Mouse (Mus musculus) limb, embryonic 13.5 days (tissue): ENCODE data around the gene Jrkl. TPM values are rescaled to one million over a fixed set of nuclear protein-coding genes. Genes with fewer than 3 reads are reported as not detected.
A peak's percentile ranks its signal among the peaks of the same experiment; 100 is the strongest.

Experiments
- ATAC-seq: fragments of 200-750 bp; cut with Nextera tagmentation; 2 replicates; pipeline ENCODE4 v1.8.0; 2017; ENCODE audit warnings: low read depth, moderate number of reproducible peaks, moderate TSS enrichment; ENCODE audit not compliant: low FRiP score
- H3K27ac ChIP-seq: fragments of 300-500 bp; sonication (generic); 2 replicates; pipeline ENCODE4 v1.5.1; 2015; ENCODE audit warnings: inconsistent platforms, mild to moderate bottlenecking, moderate library complexity
- H3K27me3 ChIP-seq: fragments of 300-500 bp; sonication (generic); 2 replicates; pipeline ENCODE4 v1.6.1; 2015; ENCODE audit warnings: mild to moderate bottlenecking, inconsistent platforms
- H3K36me3 ChIP-seq: fragments of 300-500 bp; sonication (generic); 2 replicates; pipeline ENCODE4 v1.6.1; 2015; ENCODE audit warnings: inconsistent platforms, mild to moderate bottlenecking, moderate library complexity
- H3K4me1 ChIP-seq: fragments of 300-500 bp; sonication (generic); 2 replicates; pipeline ENCODE4 v1.6.1; 2015; ENCODE audit warnings: inconsistent platforms
- H3K4me2 ChIP-seq: fragments of 300-500 bp; sonication (generic); replicated peaks from 2 replicates; pipeline ENCODE4 v1.6.1; 2015; ENCODE audit warnings: inconsistent platforms, mild to moderate bottlenecking, moderate library complexity
- H3K4me3 ChIP-seq: fragments of 300-500 bp; sonication (generic); 2 replicates; pipeline ENCODE4 v1.5.1; 2015; ENCODE audit warnings: moderate library complexity, mild to moderate bottlenecking, inconsistent platforms
- H3K9ac ChIP-seq: fragments of 300-500 bp; sonication (generic); 2 replicates; pipeline ENCODE4 v1.6.1; 2015; ENCODE audit warnings: mild to moderate bottlenecking, inconsistent platforms
- H3K9me3 ChIP-seq: fragments of 300-500 bp; sonication (generic); 2 replicates; pipeline ENCODE4 v1.6.1; 2016; ENCODE audit warnings: inconsistent platforms
- WGBS: fragments of 180-500 bp; shearing (Covaris S2); methylation state at CpG from one replicate; pipeline ENCODE4 v1.1.7; 2015; 5-methylcytosine and 5-hydroxymethylcytosine counted together
- polyA plus RNA-seq: library from polyadenylated mRNA; unstranded; fragments of >200 nt; fragmentation: Nextera tagmentation; extraction: Ambion mirVana; gene quantifications from 2 replicates; pipeline ENCODE4 v1.2.1, GENCODE M21; 2015

Jrkl gene
- polyA plus RNA-seq, 1 experiment from 2014 or later: 10.3 TPM

DNA sequence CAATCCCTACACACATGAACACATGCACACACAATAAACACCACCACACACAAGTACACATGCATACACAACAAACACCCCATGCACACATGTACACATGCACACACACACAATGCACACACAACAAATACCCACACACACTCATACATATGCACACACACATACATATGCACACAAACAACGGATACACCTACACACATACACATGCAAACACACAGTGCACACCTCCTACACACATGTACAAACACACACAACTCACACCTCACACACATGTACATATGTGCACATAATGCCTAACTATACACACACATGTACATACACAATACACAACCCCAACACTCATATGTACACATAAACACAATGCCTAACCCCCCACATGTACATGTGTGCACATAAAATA is 19.8 kb downstream of the Jrkl start:
- WGBS: 83% methylated on average over 1 of the region's 1 CpGs

DNA sequence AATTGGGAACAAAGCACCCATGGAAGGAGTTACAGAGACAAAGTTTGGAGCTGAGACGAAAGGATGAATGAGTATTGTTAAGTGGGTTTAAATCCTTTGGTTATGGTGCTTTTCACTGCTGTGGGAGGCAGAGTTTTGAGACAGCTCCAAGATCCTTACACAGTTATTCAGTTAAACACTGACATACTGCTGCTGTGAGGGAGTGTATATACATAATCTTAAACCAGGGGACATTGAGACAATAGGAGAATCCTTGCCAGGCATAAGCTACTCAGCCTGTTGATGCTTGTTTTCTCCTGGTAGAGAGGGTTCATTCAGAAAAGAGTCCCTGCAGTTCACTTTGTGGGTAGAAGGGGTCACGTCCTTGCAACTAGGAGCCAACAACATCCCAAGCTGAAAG is 39.3 kb downstream of the Jrkl start:
- Histone ChIP-seq H3K27me3 (no peaks in the 10 kb centered on the region), H3K4me3 (no peak overlapping the region), H3K36me3 (no peaks in the 10 kb centered on the region), H3K27ac (no peak overlapping the region), H3K9me3 (no peaks in the 10 kb centered on the region), H3K9ac (no peak overlapping the region), H3K4me2 (no peak overlapping the region), H3K4me1 (no peaks in the 10 kb centered on the region)
- WGBS: 76% methylated on average over 2 of the region's 2 CpGs
- ATAC-seq: no peak

More for the DNA sequence above, 19.8 kb downstream of the Jrkl start:
- peaks cover 9% of the 10 kb centered on the region for H3K9me3 ChIP-seq
- no peak overlapping the region for H3K4me2 ChIP-seq
- no peak overlapping the region for H3K9ac ChIP-seq
- no peaks in the 10 kb centered on the region for H3K27me3 ChIP-seq
- H3K4me3 ChIP-seq: no peak overlapping the region
- no peaks in the 10 kb centered on the region for H3K36me3 ChIP-seq
- ATAC-seq: no peak
- peaks cover 5% of the 10 kb centered on the region for H3K4me1 ChIP-seq
- no peak overlapping the region for H3K27ac ChIP-seq

DNA sequence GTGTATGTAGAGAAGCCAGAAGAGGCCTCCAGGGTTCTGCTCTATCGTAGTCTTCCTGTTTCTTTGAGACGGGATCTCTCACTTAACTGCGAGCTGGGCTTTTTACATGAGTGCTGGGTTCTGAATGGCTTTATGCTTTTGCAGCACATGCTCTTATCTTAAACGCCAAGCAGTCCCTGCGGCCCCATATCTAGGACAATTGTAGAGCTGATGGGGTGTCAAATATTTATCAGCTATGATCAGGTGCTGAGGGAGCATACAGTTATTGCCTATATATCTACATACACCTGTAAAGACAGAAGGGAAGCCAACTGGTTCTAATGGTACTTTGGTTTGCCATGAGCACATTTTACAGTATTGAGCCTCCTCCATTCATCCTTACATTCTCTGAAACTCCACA is 41.9 kb downstream of the Jrkl start:
- Histone ChIP-seq H3K4me1 (no peaks in the 10 kb centered on the region), H3K27me3 (no peaks in the 10 kb centered on the region), H3K36me3 (no peaks in the 10 kb centered on the region), H3K4me2 (no peak overlapping the region), H3K4me3 (no peak overlapping the region), H3K9ac (no peak overlapping the region), H3K9me3 (no peaks in the 10 kb centered on the region), H3K27ac (no peak overlapping the region)
- no peak for ATAC-seq
- 83% methylated on average over 5 of the region's 5 CpGs for WGBS

DNA sequence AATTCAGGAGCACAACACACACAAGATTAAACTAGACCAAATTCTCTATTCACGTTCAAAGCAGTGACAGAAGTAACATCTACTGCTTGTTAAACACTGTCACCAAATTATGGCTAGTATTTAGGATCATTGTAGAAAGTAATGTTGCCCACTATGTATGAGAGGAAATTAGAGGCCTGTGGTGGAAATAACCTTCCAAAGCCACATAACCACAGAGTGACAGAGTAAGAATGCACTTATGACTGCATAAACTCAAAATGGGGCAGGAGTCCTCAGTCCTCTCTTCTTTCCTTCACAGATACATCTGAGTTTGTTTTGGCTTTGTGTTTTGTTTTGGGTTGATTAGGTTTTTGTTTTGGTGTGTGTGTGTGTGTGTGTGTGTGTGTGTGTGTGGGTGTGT is 42.5 kb downstream of the Jrkl start:
- no peak for ATAC-seq
- Histone ChIP-seq H3K27me3 (no peaks in the 10 kb centered on the region), H3K9me3 (no peaks in the 10 kb centered on the region), H3K4me1 (no peaks in the 10 kb centered on the region), H3K4me2 (no peak overlapping the region), H3K9ac (no peak overlapping the region), H3K36me3 (no peaks in the 10 kb centered on the region), H3K27ac (no peak overlapping the region), H3K4me3 (no peak overlapping the region)
- 65% methylated on average over 1 of the region's 1 CpGs for WGBS

DNA sequence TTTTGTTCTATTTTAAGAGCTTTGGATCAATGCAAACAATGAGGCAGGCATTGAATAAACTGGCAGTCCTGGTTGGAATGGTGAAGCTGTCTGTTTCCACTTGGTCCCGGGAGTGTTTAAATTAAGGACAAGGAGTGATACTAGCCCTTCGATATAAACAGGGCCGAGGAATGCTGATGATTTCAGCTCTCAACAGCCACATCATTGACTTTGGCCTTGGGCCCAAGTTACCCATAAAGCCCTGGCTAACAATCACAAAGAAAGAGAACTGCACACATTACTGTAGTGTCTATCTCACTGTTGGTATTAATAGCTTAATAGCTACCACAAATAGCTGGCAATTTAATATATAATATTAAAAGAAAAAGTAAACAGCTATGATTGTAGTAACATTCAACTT is 45.5 kb downstream of the Jrkl start:
- Histone ChIP-seq H3K4me3 (no peak overlapping the region), H3K27me3 (no peaks in the 10 kb centered on the region), H3K9ac (no peak overlapping the region), H3K4me1 (no peaks in the 10 kb centered on the region), H3K4me2 (no peak overlapping the region), H3K36me3 (no peaks in the 10 kb centered on the region), H3K9me3 (no peaks in the 10 kb centered on the region), H3K27ac (no peak overlapping the region)
- no peak for ATAC-seq
- 79% methylated on average over 3 of the region's 3 CpGs for WGBS

GRCm38 (mm10) chr9:13195762-13196161 is 49.9 kb downstream of the Jrkl start:
- no peak overlapping the region for H3K4me2 ChIP-seq
- WGBS: 8% methylated on average over 7 of the region's 7 CpGs

GRCm38 (mm10) chr9:13195268-13195667 is 50.4 kb downstream of the Jrkl start:
- no peak overlapping the region for H3K27ac ChIP-seq
- H3K4me2 ChIP-seq: no peak overlapping the region
- WGBS: 2% methylated on average over 4 of the region's 4 CpGs
- peak; percentile 48; the same call in 1 of the 2 replicates for ATAC-seq
- H3K4me1 ChIP-seq: no peaks in the 10 kb centered on the region
- no peaks in the 10 kb centered on the region for H3K36me3 ChIP-seq
- H3K9ac ChIP-seq: no peak overlapping the region
- H3K9me3 ChIP-seq: no peaks in the 10 kb centered on the region
- no peak overlapping the region for H3K4me3 ChIP-seq
- H3K27me3 ChIP-seq: no peaks in the 10 kb centered on the region

More at GRCm38 (mm10) chr9:13195762-13196161, 49.9 kb downstream of the Jrkl start:
- no peak for ATAC-seq
- Histone ChIP-seq H3K27ac (no peak overlapping the region), H3K4me1 (no peaks in the 10 kb centered on the region), H3K27me3 (no peaks in the 10 kb centered on the region), H3K9ac (no peak overlapping the region), H3K36me3 (no peaks in the 10 kb centered on the region), H3K4me3 (no peak overlapping the region), H3K9me3 (no peaks in the 10 kb centered on the region)

GRCm38 (mm10) chr9:13194619-13195018 is 51.0 kb downstream of the Jrkl start:
- no peaks in the 10 kb centered on the region for H3K9me3 ChIP-seq
- H3K9ac ChIP-seq: no peak overlapping the region
- no peaks in the 10 kb centered on the region for H3K27me3 ChIP-seq
- WGBS: 70% methylated on average over 4 of the region's 4 CpGs
- no peak overlapping the region for H3K4me2 ChIP-seq
- H3K4me3 ChIP-seq: no peak overlapping the region
- H3K27ac ChIP-seq: no peak overlapping the region
- no peaks in the 10 kb centered on the region for H3K4me1 ChIP-seq
- ATAC-seq: no peak
- no peaks in the 10 kb centered on the region for H3K36me3 ChIP-seq

Other genes with a start within 250 kb of the Jrkl start
- gene Ccdc82, start 1.1 kb upstream of the Jrkl start, polyA plus RNA-seq: 5.9 and 6.8 TPM in 2 replicates
- gene Maml2, start 52.1 kb upstream of the Jrkl start, polyA plus RNA-seq: 14.8 and 15.9 TPM in 2 replicates
- gene Gm17571, start 200.9 kb upstream of the Jrkl start, polyA plus RNA-seq: not detected in 2 replicates